Mouse (Mus musculus): ENCODE data around the gene Adamts15. TPM values are rescaled to one million over a fixed set of nuclear protein-coding genes. Genes with fewer than 3 reads are reported as not detected.
A peak's percentile ranks its signal among the peaks of the same experiment; 100 is the strongest.

Adamts15 gene
- polyA plus RNA-seq, 1 experiment from 2014 or later, result 5.1 TPM

DNA sequence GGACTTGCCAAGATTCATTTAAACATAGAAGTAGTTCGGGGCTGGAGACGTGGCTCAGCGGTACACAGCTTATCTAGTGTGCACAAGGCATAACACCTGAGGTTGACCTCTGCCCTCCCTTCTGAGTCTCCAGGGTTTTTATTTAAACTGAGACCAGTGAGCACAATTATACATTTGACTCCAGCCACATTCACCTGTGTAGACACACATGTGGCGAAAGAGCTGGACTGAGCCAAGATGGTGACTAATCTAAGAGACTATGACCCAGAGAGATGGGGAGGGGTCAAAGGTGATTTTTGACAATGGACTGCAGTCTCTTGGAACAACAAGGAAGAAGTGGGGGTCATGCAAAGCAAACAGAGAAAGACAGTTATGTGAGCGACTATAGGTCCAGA is 14.0 kb downstream of the Adamts15 start:
- no peak overlapping the region for H3K4me2 ChIP-seq
- WGBS, result 74% methylated on average over 5 of the region's 5 CpGs
- 0 out of 2 replicates have a peak, but pooled peaks cover 5% of the 10 kb centered on the region for H3K4me1 ChIP-seq (replicated peaks)
- H3K9me3 ChIP-seq (replicated peaks), result no peaks in the 10 kb centered on the region
- ATAC-seq (replicated peaks; ENCODE audit: insufficient number of reproducible peaks, insufficient read depth, low FRiP score, low read depth), result no peak
- H3K27ac ChIP-seq, result no peak overlapping the region
- peaks cover 16% of the 10 kb centered on the region; the same call in 1 of the 2 replicates for H3K36me3 ChIP-seq
- H3K4me3 ChIP-seq, result no peak overlapping the region
- no peak overlapping the region for H3K9ac ChIP-seq
- no peaks in the 10 kb centered on the region for H3K27me3 ChIP-seq

DNA sequence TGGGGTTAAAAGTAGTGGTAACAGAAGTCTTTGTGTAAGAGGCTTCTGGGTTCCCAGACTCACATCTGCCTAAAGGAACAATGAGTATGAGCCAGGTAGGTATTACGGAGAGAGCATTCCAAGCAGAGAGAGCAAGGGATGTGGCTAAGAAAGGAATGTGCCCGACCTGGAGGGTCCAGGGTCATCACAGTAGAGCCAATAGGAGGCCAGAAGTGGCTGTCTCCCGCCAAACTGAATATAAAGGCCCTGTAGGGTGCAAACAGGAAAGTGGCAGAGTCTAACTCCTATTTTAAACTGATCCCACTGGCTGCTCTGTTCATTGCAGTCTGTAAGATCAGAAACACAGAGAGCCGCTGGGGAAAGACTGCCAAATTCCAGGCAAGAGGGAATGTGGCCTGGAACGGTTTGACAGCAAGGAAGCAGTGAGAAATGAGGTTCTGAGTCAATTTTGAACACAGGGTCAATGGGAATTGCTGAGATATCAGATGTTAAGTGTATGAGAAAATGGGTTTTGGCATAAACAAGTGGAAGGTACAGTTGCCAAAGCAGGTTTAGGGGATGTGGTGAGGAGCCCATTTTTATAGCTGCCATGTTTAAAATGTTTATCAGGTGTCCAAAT is 14.5 kb downstream of the Adamts15 start:
- H3K4me2 ChIP-seq, result no peak overlapping the region
- H3K27ac ChIP-seq, result no peak overlapping the region
- H3K4me3 ChIP-seq, result no peak overlapping the region
- H3K36me3 ChIP-seq, result peaks cover 17% of the 10 kb centered on the region; the same call in 1 of the 2 replicates
- no peak for ATAC-seq (replicated peaks; ENCODE audit: insufficient number of reproducible peaks, insufficient read depth, low FRiP score, low read depth)
- WGBS, result 47% methylated on average over 5 of the region's 5 CpGs
- no peaks in the 10 kb centered on the region for H3K9me3 ChIP-seq (replicated peaks)
- H3K27me3 ChIP-seq, result no peaks in the 10 kb centered on the region
- no peak overlapping the region for H3K9ac ChIP-seq
- 0 out of 2 replicates have a peak, but pooled peaks cover 5% of the 10 kb centered on the region for H3K4me1 ChIP-seq (replicated peaks)

DNA sequence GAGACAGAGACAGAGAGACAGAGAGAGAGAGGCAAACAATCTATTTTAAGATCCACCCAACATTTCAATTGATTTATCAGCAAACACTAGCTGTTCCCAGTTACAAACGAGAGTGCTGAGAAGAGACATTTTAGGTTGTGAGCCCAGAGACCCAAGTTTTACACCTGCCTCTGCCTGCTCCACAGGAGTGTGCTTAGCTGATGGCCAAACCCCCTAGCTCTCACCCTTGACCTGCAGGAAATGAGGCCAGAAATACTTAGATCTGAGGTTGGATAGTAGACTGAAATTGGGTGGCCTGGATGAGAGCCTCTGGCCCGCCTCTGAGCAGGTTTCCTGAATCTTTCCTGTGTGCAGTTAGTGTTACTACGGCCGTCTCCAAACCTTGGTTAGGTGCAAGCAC is 15.8 kb downstream of the Adamts15 start:
- no peaks in the 10 kb centered on the region for H3K27me3 ChIP-seq

GRCm38 (mm10) chr9:30905861-30906260 is 16.4 kb downstream of the Adamts15 start:
- Histone ChIP-seq H3K4me3 (no peak overlapping the region), H3K4me2 (no peak overlapping the region), H3K36me3 (peaks cover 32% of the 10 kb centered on the region; the same call in 1 of the 2 replicates), H3K9ac (no peak overlapping the region), H3K27me3 (no peaks in the 10 kb centered on the region), H3K4me1 (replicated peaks) (0 out of 2 replicates have a peak, but pooled peaks cover 5% of the 10 kb centered on the region), H3K27ac (no peak overlapping the region), H3K9me3 (replicated peaks) (no peaks in the 10 kb centered on the region)
- 78% methylated on average over 10 of the region's 10 CpGs for WGBS
- ATAC-seq (replicated peaks; ENCODE audit: insufficient number of reproducible peaks, insufficient read depth, low FRiP score, low read depth), result no peak

More for the DNA sequence above, 15.8 kb downstream of the Adamts15 start:
- Histone ChIP-seq H3K4me1 (replicated peaks) (0 out of 2 replicates have a peak, but pooled peaks cover 5% of the 10 kb centered on the region), H3K9me3 (replicated peaks) (no peaks in the 10 kb centered on the region), H3K9ac (no peak overlapping the region), H3K27ac (no peak overlapping the region), H3K36me3 (peaks cover 27% of the 10 kb centered on the region; the same call in 1 of the 2 replicates), H3K4me3 (no peak overlapping the region), H3K4me2 (no peak overlapping the region)
- ATAC-seq (replicated peaks; ENCODE audit: insufficient number of reproducible peaks, insufficient read depth, low FRiP score, low read depth), result no peak
- WGBS, result 82% methylated on average over 4 of the region's 4 CpGs

DNA sequence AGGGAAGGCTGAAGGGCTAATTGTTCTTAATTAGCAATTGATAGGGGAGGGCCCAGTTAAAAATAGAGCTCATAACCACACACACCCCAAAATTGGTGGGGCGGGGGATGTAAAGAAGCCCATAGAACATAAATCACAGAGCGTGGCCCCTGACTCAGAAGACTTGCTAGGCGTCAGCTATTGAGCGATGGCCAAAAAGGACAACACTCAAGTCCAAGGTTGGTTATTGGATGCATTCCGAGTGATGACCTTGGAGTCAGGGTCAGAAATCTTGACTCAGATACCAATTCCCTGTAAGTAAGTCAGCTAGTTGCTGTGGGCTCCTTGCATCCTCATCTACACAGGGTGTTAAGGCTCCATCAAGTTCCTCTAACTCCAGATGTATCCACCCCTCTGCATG is 19.0 kb downstream of the Adamts15 start:
- H3K27me3 ChIP-seq, result no peaks in the 10 kb centered on the region
- H3K4me3 ChIP-seq, result no peak overlapping the region
- WGBS, result 93% methylated on average over 5 of the region's 5 CpGs
- no peaks in the 10 kb centered on the region for H3K9me3 ChIP-seq (replicated peaks)
- H3K9ac ChIP-seq, result no peak overlapping the region
- no peak for ATAC-seq (replicated peaks; ENCODE audit: insufficient number of reproducible peaks, insufficient read depth, low FRiP score, low read depth)
- no peak overlapping the region for H3K27ac ChIP-seq
- H3K4me1 ChIP-seq (replicated peaks), result 0 out of 2 replicates have a peak, but pooled peaks cover 5% of the 10 kb centered on the region
- H3K4me2 ChIP-seq, result no peak overlapping the region
- peaks cover 32% of the 10 kb centered on the region; the same call in 1 of the 2 replicates for H3K36me3 ChIP-seq

DNA sequence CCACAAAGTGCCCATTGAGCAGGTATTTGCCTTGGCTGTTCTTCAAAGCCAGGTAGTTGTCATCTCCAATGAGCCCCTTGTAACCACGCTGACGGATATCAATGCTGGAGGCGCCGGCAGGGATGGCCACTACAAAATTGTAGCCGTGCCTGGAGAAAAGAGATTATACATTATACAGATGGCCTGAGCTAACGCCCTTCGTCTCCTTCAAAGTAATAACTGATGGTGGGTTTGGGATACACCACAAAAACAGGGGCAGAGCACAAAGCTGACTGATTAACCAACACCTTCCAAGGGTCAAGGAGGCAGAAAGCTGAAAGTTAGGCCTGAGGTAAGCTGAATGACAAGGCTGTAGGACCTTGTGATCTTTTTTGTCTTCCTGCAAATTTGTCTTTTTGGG is 19.6 kb downstream of the Adamts15 start:
- no peak overlapping the region for H3K27ac ChIP-seq
- H3K9me3 ChIP-seq (replicated peaks), result no peaks in the 10 kb centered on the region
- no peaks in the 10 kb centered on the region for H3K27me3 ChIP-seq
- peaks cover 32% of the 10 kb centered on the region; the same call in 1 of the 2 replicates for H3K36me3 ChIP-seq
- 92% methylated on average over 7 of the region's 7 CpGs for WGBS
- H3K4me1 ChIP-seq (replicated peaks), result 0 out of 2 replicates have a peak, but pooled peaks cover 4% of the 10 kb centered on the region
- no peak overlapping the region for H3K4me3 ChIP-seq
- no peak overlapping the region for H3K4me2 ChIP-seq
- H3K9ac ChIP-seq, result no peak overlapping the region
- ATAC-seq (replicated peaks; ENCODE audit: insufficient number of reproducible peaks, insufficient read depth, low FRiP score, low read depth), result no peak

GRCm38 (mm10) chr9:30902152-30902551 is 20.1 kb downstream of the Adamts15 start:
- ATAC-seq (replicated peaks; ENCODE audit: insufficient number of reproducible peaks, insufficient read depth, low FRiP score, low read depth), result no peak
- WGBS, result 90% methylated on average over 19 of the region's 19 CpGs
- Histone ChIP-seq H3K9ac (no peak overlapping the region), H3K9me3 (replicated peaks) (no peaks in the 10 kb centered on the region), H3K36me3 (peaks cover 32% of the 10 kb centered on the region; the same call in 1 of the 2 replicates), H3K27me3 (no peaks in the 10 kb centered on the region), H3K4me1 (replicated peaks) (peaks cover 7% of the 10 kb centered on the region; the same call in 1 of the 2 replicates), H3K27ac (no peak overlapping the region), H3K4me2 (no peak overlapping the region), H3K4me3 (no peak overlapping the region)

DNA sequence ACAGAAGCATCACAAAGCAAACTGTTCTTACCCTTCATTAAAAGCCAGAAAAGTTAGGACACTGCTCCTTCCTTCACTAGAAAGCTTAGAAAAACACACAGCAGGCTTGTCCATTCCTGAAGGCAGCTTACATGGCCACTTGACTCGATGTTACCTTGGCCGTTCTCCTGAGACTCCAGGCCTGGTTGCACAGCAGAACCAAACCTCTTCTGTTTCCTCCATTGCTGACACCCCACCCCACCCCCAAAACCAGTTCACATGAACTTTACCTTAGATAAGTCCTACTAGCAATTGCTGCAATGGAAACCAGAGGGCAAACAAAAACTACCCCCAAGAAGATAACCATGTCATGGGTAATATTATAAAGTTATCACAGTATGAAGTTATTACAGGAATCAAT is 25.1 kb downstream of the Adamts15 start:
- Histone ChIP-seq H3K4me2 (no peak overlapping the region), H3K9ac (no peak overlapping the region), H3K27me3 (no peaks in the 10 kb centered on the region), H3K36me3 (peaks cover 12% of the 10 kb centered on the region; the same call in 1 of the 2 replicates), H3K9me3 (replicated peaks) (no peaks in the 10 kb centered on the region), H3K4me3 (no peak overlapping the region), H3K27ac (peak overlapping the region; percentile 81), H3K4me1 (replicated peaks) (peaks cover 18% of the 10 kb centered on the region)
- no peak for ATAC-seq (replicated peaks; ENCODE audit: insufficient number of reproducible peaks, insufficient read depth, low FRiP score, low read depth)
- WGBS, result 65% methylated on average over 2 of the region's 2 CpGs

GRCm38 (mm10) chr9:30896752-30897151 is 25.5 kb downstream of the Adamts15 start:
- H3K9ac ChIP-seq, result no peak overlapping the region
- H3K4me2 ChIP-seq, result no peak overlapping the region
- peak overlapping the region; percentile 81 for H3K27ac ChIP-seq
- ATAC-seq (replicated peaks; ENCODE audit: insufficient number of reproducible peaks, insufficient read depth, low FRiP score, low read depth), result peak; percentile 92
- no peak overlapping the region for H3K4me3 ChIP-seq
- no peaks in the 10 kb centered on the region for H3K27me3 ChIP-seq
- peaks cover 7% of the 10 kb centered on the region; the same call in 1 of the 2 replicates for H3K36me3 ChIP-seq
- 44% methylated on average over 5 of the region's 5 CpGs for WGBS
- peaks cover 18% of the 10 kb centered on the region for H3K4me1 ChIP-seq (replicated peaks)
- H3K9me3 ChIP-seq (replicated peaks), result no peaks in the 10 kb centered on the region

DNA sequence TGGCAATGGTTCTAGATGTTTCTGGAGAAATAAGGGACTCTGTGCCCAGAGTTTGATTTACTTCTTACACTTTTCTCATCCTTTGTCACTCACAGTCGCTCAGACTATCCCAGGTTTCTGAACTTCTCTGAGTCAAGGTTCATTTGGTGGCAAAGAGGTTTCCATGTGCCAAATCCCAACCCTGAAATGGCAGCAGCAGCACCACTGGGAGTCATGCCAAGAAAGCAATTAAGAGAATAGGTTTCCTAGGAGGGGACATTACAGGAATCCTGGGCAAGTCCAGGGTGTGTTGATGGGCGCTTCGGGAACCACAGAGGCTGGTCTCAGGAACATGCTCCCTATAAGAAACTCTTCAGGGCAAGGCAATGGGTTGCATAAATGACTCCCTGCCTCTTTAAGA is 26.6 kb downstream of the Adamts15 start:
- WGBS, result 64% methylated on average over 3 of the region's 3 CpGs
- H3K27ac ChIP-seq, result peak overlapping the region; percentile 81

DNA sequence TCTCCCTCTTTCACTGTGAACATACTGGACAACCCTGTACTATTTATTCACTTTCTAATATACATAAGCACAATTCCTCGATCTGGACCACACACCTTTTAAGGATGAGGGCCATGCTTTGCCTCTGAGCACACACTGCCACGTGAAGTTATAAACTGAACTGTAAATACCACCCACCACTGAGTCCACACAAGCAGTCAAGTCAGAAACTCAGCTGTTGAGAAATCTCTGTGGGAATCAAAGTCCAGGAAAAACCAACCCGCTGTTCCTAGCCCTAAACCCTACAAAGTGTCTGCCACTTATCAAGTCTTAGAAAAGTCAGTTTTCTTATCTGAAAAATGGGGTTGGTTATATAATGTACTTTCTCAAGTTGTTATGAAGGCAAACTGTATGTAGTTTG is 36.0 kb downstream of the Adamts15 start:
- no peaks in the 10 kb centered on the region; the same call in 1 of the 2 replicates for H3K4me1 ChIP-seq (replicated peaks)
- no peaks in the 10 kb centered on the region for H3K36me3 ChIP-seq
- H3K4me3 ChIP-seq, result no peak overlapping the region
- no peaks in the 10 kb centered on the region for H3K9me3 ChIP-seq (replicated peaks)
- WGBS, result 83% methylated on average over 3 of the region's 3 CpGs
- no peak for ATAC-seq (replicated peaks; ENCODE audit: insufficient number of reproducible peaks, insufficient read depth, low FRiP score, low read depth)
- H3K27me3 ChIP-seq, result no peaks in the 10 kb centered on the region
- no peak overlapping the region for H3K9ac ChIP-seq
- no peak overlapping the region for H3K4me2 ChIP-seq
- no peak overlapping the region for H3K27ac ChIP-seq

More for the DNA sequence above, 26.6 kb downstream of the Adamts15 start:
- H3K9ac ChIP-seq, result no peak overlapping the region
- H3K36me3 ChIP-seq, result no peaks in the 10 kb centered on the region
- no peaks in the 10 kb centered on the region for H3K27me3 ChIP-seq
- H3K4me2 ChIP-seq, result no peak overlapping the region
- H3K4me1 ChIP-seq (replicated peaks), result peaks cover 18% of the 10 kb centered on the region
- H3K4me3 ChIP-seq, result no peak overlapping the region
- H3K9me3 ChIP-seq (replicated peaks), result no peaks in the 10 kb centered on the region
- ATAC-seq (replicated peaks; ENCODE audit: insufficient number of reproducible peaks, insufficient read depth, low FRiP score, low read depth), result no peak

DNA sequence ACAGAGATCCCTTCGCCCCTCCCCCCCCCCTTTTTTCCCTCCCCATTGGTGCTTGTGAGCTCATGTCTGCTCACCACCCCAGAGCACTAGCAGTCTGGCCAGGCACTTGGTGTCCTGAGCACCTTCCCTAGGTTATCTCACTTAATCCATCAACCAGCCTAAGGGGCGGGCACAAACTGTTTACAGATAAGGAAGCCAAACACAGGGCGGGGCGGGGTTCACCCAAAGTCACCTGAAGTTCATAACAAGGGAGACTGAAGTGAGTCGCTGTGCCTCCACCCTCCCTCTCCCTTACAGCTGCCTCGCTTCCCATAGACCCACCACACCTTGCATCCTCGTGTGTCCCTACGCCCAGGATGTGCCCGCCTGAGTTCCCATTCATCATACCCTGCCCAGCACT is 41.7 kb downstream of the Adamts15 start:
- H3K9ac ChIP-seq, result no peak overlapping the region
- no peak for ATAC-seq (replicated peaks; ENCODE audit: insufficient number of reproducible peaks, insufficient read depth, low FRiP score, low read depth)
- no peak overlapping the region for H3K4me2 ChIP-seq
- no peak overlapping the region for H3K4me3 ChIP-seq
- H3K4me1 ChIP-seq (replicated peaks), result peaks cover 2% of the 10 kb centered on the region; the same call in 1 of the 2 replicates
- H3K36me3 ChIP-seq, result no peaks in the 10 kb centered on the region
- H3K27ac ChIP-seq, result no peak overlapping the region
- 69% methylated on average over 9 of the region's 9 CpGs for WGBS
- no peaks in the 10 kb centered on the region for H3K9me3 ChIP-seq (replicated peaks)
- no peaks in the 10 kb centered on the region for H3K27me3 ChIP-seq
